Mouse (Mus musculus): ENCODE results near the gene Adgra3.

- no peak for TF ChIP-seq ZNF384 (IDR thresholded peaks at IDR 0.05; ENCODE audit: low read depth, low read length)
- no peak for TF ChIP-seq MAFK (IDR thresholded peaks at IDR 0.05; ENCODE audit: insufficient read depth, low read depth, low read length)
Measured at GRCm38 (mm10) chr5:50034900-50035514, 23.8 kb downstream of the Adgra3 start.
